ENCODE assay signal across 12 mouse cellular contexts in genomic region chr4:125534449-125534848, GRCm38 (mm10). TPM values are rescaled to one million over a fixed set of nuclear protein-coding genes. Genes with fewer than 3 reads are reported as not detected.
DNase-seq lines count a peak whose midpoint lies in the region; ATAC-seq lines count a peak whose summit lies in the region.
"Had no signal": no experiment of that assay in that cellular context is flagged by ENCODE, and none has a peak within 500 bp of the region (broad histone marks: within the 10 kb centered on the region; RNA-seq: fewer than 3 reads in every experiment).

No protein-coding gene starts in this region.

- no peaks in the 10 kb centered on the region for H3K9me3 ChIP-seq in hindbrain, embryonic 12.5 days (replicated peaks)
- no peaks in the 10 kb centered on the region for H3K9me3 ChIP-seq in neural tube, embryonic 11.5 days (ENCODE audit: control insufficient read depth, low read length)
- H3K9me3 ChIP-seq: embryonic facial prominence, embryonic 12.5 days; liver, embryonic 15.5 days had no signal

- peak; percentile 83 for DNase-seq in adrenal gland, adult 8-10 months
- DNase-seq in cerebellum, postnatal 36 days: peak; percentile 10 to 29
- peak; percentile 51 for DNase-seq in neural tube, embryonic 11.5 days (ENCODE audit: low spot score)
- no peak for DNase-seq in testis, postnatal 10 days (ENCODE audit: low spot score)
- no peak for DNase-seq in layer of hippocampus, adult 11-12 months (ENCODE audit: low spot score)
- DNase-seq: heart, adult 11 months; kidney, adult 9 months had no signal

- H3K4me1 ChIP-seq in hindbrain, embryonic 12.5 days: peaks cover 36% of the 10 kb centered on the region
- peaks cover 22% of the 10 kb centered on the region for H3K4me1 ChIP-seq in neural tube, embryonic 11.5 days (ENCODE audit: control insufficient read depth, insufficient read depth, low read length)
- H3K4me1 ChIP-seq: embryonic facial prominence, embryonic 12.5 days; liver, embryonic 15.5 days had no signal

- no peak overlapping the region for H3K4me3 ChIP-seq in hindbrain, embryonic 12.5 days
- no peak overlapping the region for H3K4me3 ChIP-seq in neural tube, embryonic 11.5 days (ENCODE audit: low read depth, low read length)
- H3K4me3 ChIP-seq: embryonic facial prominence, embryonic 12.5 days; liver, embryonic 15.5 days had no signal

- no peaks in the 10 kb centered on the region for H3K36me3 ChIP-seq in hindbrain, embryonic 12.5 days
- no peaks in the 10 kb centered on the region for H3K36me3 ChIP-seq in neural tube, embryonic 11.5 days (ENCODE audit: control insufficient read depth, insufficient read depth, low read length)
- H3K36me3 ChIP-seq: embryonic facial prominence, embryonic 12.5 days; liver, embryonic 15.5 days had no signal

- no peak overlapping the region for H3K9ac ChIP-seq in hindbrain, embryonic 12.5 days
- H3K9ac ChIP-seq in neural tube, embryonic 11.5 days (ENCODE audit: low read length): no peak overlapping the region
- H3K9ac ChIP-seq: embryonic facial prominence, embryonic 12.5 days; liver, embryonic 15.5 days had no signal

- peak overlapping the region; percentile 17; the same call in 1 of the 2 replicates for H3K4me2 ChIP-seq in hindbrain, embryonic 12.5 days (replicated peaks)
- peak overlapping the region; percentile 7; the same call in 1 of the 2 replicates for H3K4me2 ChIP-seq in neural tube, embryonic 11.5 days (ENCODE audit: low read depth)
- H3K4me2 ChIP-seq: embryonic facial prominence, embryonic 12.5 days; liver, embryonic 15.5 days had no signal

- peak overlapping the region; percentile 45 for H3K27ac ChIP-seq in hindbrain, embryonic 12.5 days
- H3K27ac ChIP-seq in neural tube, embryonic 11.5 days (ENCODE audit: low read depth, low read length): 0 out of 2 replicates have a peak overlapping the region, but pooled peaks have one; percentile 39
- H3K27ac ChIP-seq: embryonic facial prominence, embryonic 12.5 days; liver, embryonic 15.5 days had no signal

- peak; percentile 71 for ATAC-seq in hindbrain, embryonic 12.5 days (ENCODE audit: low FRiP score)
- ATAC-seq in neural tube, embryonic 11.5 days (ENCODE audit: insufficient read depth, low FRiP score, low TSS enrichment): peak; percentile 53
- ATAC-seq in megakaryocyte-erythroid progenitor cell, adult 5-6 weeks (replicated peaks; ENCODE audit: low FRiP score, low TSS enrichment, poor library complexity, severe bottlenecking): no peak
- ATAC-seq: Patski had no signal

- H3K27me3 ChIP-seq in hindbrain, embryonic 12.5 days: peaks cover 39% of the 10 kb centered on the region
- H3K27me3 ChIP-seq in neural tube, embryonic 11.5 days (ENCODE audit: control insufficient read depth, insufficient read depth, low read length): peaks cover 10% of the 10 kb centered on the region
- H3K27me3 ChIP-seq: Patski had no signal

- WGBS in hindbrain, embryonic 12.5 days: 4% methylated on average over 8 of the region's 8 CpGs
- 2% methylated on average over 8 of the region's 8 CpGs for WGBS in neural tube, embryonic 11.5 days

RNA-seq across cellular contexts. Expression of gene Grik3, which starts 43.9 kb away (rescaled TPM):
- under 1 TPM; 0.52 to 0.64 (median 0.60) TPM for total RNA-seq in adrenal gland, adult 8-10 months (2022)
- polyA plus RNA-seq in hindbrain, embryonic 12.5 days (2016; fragmentation: Nextera tagmentation; extraction: Ambion mirVana): 3.7 and 3.8 TPM in 2 replicates
- 1.3 and 1.4 TPM in 2 replicates for polyA plus RNA-seq in neural tube, embryonic 11.5 days (2014; fragmentation: Nextera tagmentation; extraction: Ambion mirVana)
- not detected in 2 replicates for total RNA-seq in megakaryocyte-erythroid progenitor cell, adult 5-6 weeks (2014; fragmentation: Nextera tagmentation)
- total RNA-seq in megakaryocyte-erythroid progenitor cell, adult 5-6 weeks (2017): not detected in 2 replicates
- polyA plus RNA-seq: liver, embryonic 15.5 days; Patski had no signal

Comparison
In these comparisons a context has a peak if more than half of its experiments do, and no peak if none do; other contexts are left out.
1. DNase-seq: peak in adrenal gland, adult 8-10 months (single experiment), cerebellum, postnatal 36 days (2 of 2) and neural tube, embryonic 11.5 days (single experiment); none in testis, postnatal 10 days (single experiment) and layer of hippocampus, adult 11-12 months (single experiment).